Mouse (Mus musculus) MEL (cell line): ENCODE results near the gene Rpl7a.
A peak's percentile ranks its signal among the peaks of the same experiment; 100 is the strongest.

Experiments
- CTCF ChIP-seq, 3 experiments: IDR thresholded peaks in 2 of 3; conservative IDR thresholded peaks in 1 of 3; 2 replicates each; pipeline ENCODE4 v1.5.1; 2011 to 2012; ENCODE audit warnings: low read length in 3 of 3, low read depth in 2 of 3, mild to moderate bottlenecking in 2 of 3, improper control_type of control experiment in 1 of 3, inconsistent platforms in 1 of 3, mixed read lengths in 1 of 3, moderate library complexity in 1 of 3; ENCODE audit not compliant: control insufficient read depth in 1 of 3, insufficient read depth in 1 of 3, poor library complexity in 1 of 3, severe bottlenecking in 1 of 3
- HCFC1 ChIP-seq: IDR thresholded peaks from 2 replicates; pipeline ENCODE4 v1.6.1; 2012; ENCODE audit warnings: low read depth, mild to moderate bottlenecking, inconsistent platforms, low read length, improper control_type of control experiment, moderate library complexity
- KAT2A ChIP-seq: conservative IDR thresholded peaks from 2 replicates; pipeline ENCODE4 v1.6.1; 2012; ENCODE audit warnings: low read depth, low read length, improper control_type of control experiment, inconsistent platforms
- MAX ChIP-seq: IDR thresholded peaks from 2 replicates; pipeline ENCODE4 v1.6.1; 2011; ENCODE audit warnings: low read length, improper control_type of control experiment
- MYC ChIP-seq: IDR thresholded peaks from 2 replicates; pipeline ENCODE4 v1.6.1; 2011; ENCODE audit warnings: low read depth, mild to moderate bottlenecking, low read length, improper control_type of control experiment, moderate library complexity
- POLR2A ChIP-seq, 2 experiments: IDR thresholded peaks; 2 replicates each; pipeline ENCODE4 v1.6.1; 2011 to 2012; ENCODE audit warnings: low read length in 2 of 2, mild to moderate bottlenecking in 2 of 2, control low read depth in 1 of 2, improper control_type of control experiment in 1 of 2, low read depth in 1 of 2, moderate library complexity in 1 of 2; ENCODE audit not compliant: control insufficient read depth in 1 of 2, insufficient read depth in 1 of 2, poor library complexity in 1 of 2
- SMC3 ChIP-seq: IDR thresholded peaks from 2 replicates; pipeline ENCODE4 v1.6.1; 2011; ENCODE audit warnings: low read depth, low read length, improper control_type of control experiment
- TBP ChIP-seq: IDR thresholded peaks from 2 replicates; pipeline ENCODE4 v1.8.0; 2011; ENCODE audit warnings: low read depth, low read length, improper control_type of control experiment
- UBTF ChIP-seq: IDR thresholded peaks from 2 replicates; pipeline ENCODE4 v1.6.1; 2012; ENCODE audit warnings: low read depth, mild to moderate bottlenecking, inconsistent platforms, low read length, improper control_type of control experiment, moderate library complexity, borderline replicate concordance; ENCODE audit not compliant: insufficient read depth
- ZC3H11A ChIP-seq: IDR thresholded peaks from 2 replicates; pipeline ENCODE4 v1.6.1; 2012; ENCODE audit warnings: low read depth, mild to moderate bottlenecking, inconsistent platforms, low read length, improper control_type of control experiment
- ZNF384 ChIP-seq: IDR thresholded peaks from 2 replicates; pipeline ENCODE4 v1.6.1; 2012; ENCODE audit warnings: low read depth, mild to moderate bottlenecking, inconsistent platforms, low read length, improper control_type of control experiment

DNA sequence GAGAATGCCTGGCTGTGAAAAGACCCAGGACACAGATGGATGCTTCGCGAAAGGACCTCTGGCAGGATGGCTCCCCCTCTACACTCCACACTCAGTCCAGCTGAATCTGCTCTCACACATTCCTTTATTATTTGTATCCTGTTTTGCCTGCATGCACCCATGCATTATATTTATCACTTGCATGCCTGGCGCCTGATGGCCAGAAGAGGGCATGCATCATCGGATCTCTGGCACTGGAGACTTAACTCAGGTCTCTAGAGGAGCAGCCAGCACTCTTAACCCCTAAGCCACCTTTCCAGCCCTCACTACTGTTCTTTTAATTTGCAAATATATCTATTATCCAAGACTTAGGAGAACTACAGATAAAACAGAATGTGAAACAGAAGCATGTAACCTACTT, 50.2 kb downstream of the Rpl7a start:
- TF ChIP-seq HCFC1 (no peak), CTCF (IDR thresholded peaks at IDR 0.05 in 2 of 3, conservative IDR thresholded peaks at IDR 0.05 in 1 of 3; ENCODE audit: control insufficient read depth in 1 of 3, insufficient read depth in 1 of 3, low read depth in 2 of 3, low read length in 3 of 3, poor library complexity in 1 of 3, severe bottlenecking in 1 of 3) (peak; percentile 21 to 41 (median 37); a peak in 5 of 6 replicates), MAX (no peak), KAT2A (no peak), POLR2A (IDR thresholded peaks at IDR 0.05; ENCODE audit: control insufficient read depth in 1 of 2, insufficient read depth in 1 of 2, low read depth in 1 of 2, low read length in 2 of 2, poor library complexity in 1 of 2) (no peak), UBTF (no peak), ZNF384 (no peak), TBP (no peak), ZC3H11A (no peak), MYC (no peak), SMC3 (peak; percentile 32; the same call in 1 of the 2 replicates)
